Mouse (Mus musculus) ES-Bruce4 (cell line): ENCODE data around the gene Trub1.

Experiments used
- CTCF ChIP-seq: IDR thresholded peaks from one replicate; pipeline ENCODE4 v1.8.1; 2011; ENCODE audit warnings: low read depth, low read length
- EP300 ChIP-seq: IDR thresholded peaks from 2 replicates; pipeline ENCODE4 v1.6.1; 2011; ENCODE audit warnings: low read depth, low read length; ENCODE audit not compliant: insufficient read depth
- POLR2A ChIP-seq: IDR thresholded peaks from one replicate; pipeline ENCODE4 v1.8.1; 2011; ENCODE audit warnings: low read length; ENCODE audit not compliant: insufficient read depth

DNA sequence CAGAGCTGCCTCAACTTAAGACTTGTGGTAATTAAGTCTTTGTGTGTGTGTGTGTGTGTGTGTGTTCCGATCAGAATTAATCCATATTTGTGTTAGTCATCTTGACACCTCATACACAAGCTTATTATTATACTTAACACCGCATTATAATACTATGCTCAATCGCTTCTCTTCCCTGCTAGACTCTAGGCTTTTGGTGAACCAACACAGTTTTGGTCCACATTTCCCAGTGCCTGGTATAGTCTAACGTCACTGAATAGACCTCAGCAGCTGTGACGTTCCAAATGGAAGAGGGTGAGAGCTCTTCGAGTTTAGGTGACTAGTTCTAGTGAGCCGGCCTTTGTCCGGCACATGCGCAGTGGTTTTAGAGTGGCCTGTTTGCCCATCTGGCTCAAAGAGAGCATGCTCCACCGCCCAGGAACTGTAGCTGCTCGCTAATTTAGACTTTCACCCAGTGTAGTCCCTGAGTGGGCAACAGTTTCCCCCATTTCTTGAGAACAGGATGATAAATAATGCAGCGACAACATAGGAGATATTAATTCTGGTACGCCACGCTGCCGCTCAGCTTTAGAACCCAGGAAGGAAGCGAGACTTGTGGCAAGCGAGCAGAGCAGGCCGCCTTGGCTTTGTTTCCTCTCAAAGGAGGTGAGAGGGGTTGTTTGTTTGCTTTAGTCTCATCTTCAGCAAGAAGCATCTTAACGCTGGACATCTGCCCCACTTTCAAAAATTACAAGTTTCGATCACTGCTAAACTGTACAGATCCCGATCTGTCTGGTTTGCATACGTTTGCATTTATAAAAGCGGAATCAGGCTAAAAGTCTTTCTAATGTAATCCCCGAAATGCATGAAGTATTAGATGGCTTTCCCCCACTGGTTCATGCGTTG lies 52.6 kb downstream of the Trub1 start:
- TF ChIP-seq CTCF (no peak), EP300 (no peak), POLR2A (no peak)
